Mouse (Mus musculus): ENCODE data around the gene 0610010K14Rik.

The 0610010K14Rik gene

DNA sequence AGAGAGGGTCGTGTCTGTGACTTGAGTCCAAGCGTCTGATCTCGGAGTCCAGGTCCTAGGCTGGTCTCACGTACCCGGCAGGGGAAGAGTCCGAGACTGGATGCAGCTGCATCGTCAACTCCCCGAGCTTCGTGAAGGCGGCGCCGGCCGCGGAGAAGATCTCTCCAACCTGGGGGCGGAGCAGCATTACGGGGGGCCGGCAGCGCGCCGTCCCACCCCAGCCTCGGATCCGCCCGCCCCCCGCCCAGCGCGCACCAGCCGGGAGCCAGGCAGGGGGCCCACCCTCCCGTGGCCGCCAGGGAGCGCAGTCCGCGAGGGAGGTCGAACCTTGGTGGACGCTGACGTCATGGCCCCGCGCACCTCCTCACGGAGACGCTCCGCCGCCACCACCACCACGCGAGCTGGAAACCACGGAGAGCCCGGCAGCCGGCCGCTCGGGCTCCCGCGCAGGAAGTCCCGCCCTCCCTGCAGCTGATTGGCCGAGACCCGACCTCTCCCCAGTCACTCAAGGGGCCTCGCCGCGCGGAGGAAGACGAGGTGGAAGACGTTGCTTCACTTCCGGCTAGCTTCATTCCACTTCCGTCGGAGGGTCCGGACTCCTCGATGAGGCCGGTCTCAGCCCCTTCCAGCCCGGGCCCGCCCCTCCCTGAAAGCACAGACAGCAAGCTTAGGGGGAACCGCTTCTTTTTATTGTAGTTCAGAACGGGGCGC is at the start of gene 0610010K14Rik:
TSS of gene 0610010K14Rik (minus strand) at position 458 of the 711 bp plus-strand sequence.
- peak; percentile 96 to 98 for DNase-seq (ENCODE audit: low spot score in 2 of 2)

DNA sequence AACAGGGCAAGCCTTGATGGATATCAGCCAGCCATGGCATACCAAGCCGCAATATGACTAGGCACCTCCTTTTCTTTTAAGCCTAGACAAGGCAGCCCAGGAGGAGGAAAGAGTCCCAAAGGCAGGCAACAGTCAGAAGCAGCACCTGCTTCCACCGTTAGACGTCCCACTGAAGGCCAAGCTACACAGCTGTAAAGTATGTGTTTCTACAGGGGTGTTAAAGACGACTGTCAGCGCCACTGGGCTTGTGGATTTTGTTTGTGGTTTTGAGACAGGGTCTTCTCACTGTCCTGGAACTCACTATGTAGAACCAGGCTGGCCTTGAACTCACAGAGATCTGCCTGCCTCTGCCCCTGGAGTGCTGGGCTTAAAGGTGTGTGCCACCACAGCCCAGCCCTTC is 48.0 kb upstream of the 0610010K14Rik start:
- DNase-seq (ENCODE audit: low spot score in 2 of 2), result no peak

DNA sequence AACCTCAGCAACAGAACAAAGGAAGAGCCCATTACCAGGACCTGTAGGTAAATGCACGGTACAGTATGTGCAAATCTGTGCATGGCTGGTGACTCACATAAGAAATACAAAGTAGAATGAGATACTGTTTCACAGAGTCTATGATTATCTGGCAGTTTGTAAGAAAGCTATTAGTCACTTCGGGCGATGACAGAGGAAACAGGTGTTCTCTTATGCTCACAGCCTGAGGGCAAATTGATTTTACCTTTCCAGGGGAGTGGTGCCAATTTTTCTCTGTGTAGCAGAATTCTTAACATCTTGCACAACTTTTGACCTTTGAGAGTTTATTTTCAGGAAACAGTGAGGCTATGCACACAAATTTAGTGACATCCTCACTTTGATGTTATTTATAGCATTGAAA is 47.0 kb upstream of the 0610010K14Rik start:
- no peak for DNase-seq (ENCODE audit: low spot score in 2 of 2)

DNA sequence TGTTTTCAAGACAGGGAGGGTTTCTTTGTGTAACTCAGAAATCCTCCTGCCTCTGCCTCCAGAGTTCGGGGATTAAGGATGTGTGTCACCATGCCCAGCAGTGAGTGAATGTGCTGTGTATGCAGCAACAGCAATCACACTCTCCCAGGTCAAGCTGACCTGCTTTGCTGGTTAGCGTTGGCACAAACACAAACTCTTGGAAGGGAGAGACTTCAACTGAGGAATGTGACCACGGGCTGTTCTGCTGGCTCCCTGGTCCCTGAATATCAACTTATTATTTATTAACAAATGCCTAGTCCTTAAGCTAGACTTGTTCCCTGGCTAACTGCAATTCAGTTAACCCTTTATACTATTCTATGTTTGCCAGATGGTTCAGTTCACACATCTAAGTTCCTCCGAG is 46.0 kb upstream of the 0610010K14Rik start:
- DNase-seq (ENCODE audit: low spot score in 2 of 2), result no peak

DNA sequence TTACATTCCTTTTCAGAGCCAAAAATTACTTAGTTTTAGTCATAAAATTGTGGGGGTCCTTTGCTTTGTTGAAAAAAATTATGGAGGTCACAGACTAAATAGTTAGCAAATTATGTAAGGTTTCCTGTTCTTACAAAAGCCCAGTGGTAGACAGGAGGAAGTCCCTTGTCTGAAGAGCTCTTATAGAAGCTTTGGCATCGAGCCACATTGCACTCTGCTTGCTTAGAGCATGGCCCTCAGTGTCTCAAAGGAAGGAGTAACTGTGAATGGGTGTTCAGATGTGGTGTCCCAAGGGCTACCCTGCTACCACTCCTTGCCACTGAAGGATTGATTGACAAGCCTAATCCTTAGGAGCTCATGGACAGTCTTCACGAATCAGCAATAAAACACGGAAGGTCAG is 42.7 kb upstream of the 0610010K14Rik start:
- DNase-seq (ENCODE audit: low spot score in 2 of 2), result no peak

DNA sequence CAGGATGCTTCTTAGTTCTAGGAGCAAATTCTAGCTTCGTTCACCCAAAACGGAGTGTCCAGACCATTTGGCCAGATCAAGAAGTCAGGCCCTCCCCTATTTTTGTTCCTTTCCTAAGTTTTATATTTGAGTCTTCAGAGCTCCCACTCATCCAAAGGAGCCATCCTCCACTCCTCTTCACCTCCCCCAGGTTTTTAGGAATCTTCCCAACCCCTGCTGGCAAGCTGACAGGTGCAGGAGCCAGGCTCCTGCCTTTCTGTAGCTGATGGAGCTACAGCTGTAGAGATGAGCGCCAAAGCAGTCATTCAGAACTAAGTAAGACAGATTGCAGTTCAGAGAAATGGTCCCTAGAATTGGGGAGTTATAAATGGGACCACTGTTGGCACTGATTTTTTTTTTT is 41.2 kb upstream of the 0610010K14Rik start:
- DNase-seq (ENCODE audit: low spot score in 2 of 2), result no peak

DNA sequence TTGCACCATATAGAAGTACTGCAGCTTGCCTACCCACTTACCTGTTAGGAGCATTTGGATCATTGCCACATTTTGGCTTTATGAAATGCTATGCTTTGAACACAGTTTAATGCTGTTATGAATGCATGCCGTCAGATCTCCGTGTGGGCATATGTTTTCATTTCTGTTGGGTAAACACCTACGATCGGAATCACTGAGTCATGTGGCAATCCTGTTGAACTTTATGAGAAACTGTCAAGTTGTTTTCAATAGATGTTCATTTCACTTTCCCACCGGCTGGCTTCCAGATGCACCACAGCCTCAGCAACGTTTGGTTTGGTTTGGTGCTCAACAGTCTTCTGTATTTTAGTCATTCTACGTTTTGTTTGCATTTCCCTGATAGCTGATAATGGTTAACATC is 33.9 kb upstream of the 0610010K14Rik start:
- no peak for DNase-seq (ENCODE audit: low spot score in 2 of 2)

DNA sequence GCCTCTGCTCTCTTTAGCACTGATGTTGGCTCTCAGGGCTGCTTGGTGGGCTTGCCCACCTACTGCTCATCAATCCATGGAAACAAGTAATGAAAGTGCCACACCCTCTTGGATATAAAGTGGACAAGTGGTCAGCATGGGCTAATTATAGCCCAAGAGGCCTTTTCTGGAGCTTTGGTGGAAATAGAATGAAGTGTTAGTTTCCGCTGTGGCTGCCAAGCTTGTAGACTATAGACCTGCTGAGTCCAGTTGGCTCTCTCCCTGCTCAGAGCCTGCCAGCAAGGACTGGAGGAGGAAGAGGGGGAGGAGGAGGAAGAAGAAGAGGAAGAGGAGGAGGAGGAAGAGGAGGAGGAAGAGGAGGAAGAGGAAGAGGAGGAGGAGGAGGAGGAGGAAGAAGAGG is 28.7 kb upstream of the 0610010K14Rik start:
- DNase-seq (ENCODE audit: low spot score in 2 of 2), result no peak

DNA sequence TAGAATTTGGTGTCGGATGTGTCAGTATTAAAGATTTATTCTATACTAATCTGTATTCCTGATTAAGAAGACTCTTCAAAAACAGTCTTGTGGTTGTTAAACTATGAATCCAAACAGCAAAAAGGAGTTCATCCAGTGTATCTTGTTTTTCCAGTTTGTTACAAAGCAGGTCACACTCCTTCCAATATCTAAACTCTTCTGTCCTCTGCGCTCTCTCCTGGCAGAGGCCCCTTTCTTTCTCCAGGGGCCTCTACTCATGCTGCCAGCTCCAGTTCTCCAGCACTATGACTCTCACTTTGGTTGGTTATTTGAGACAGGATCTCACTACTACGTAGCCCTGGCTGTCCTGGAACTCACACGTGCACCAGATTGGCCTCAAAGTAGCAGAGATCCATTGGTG is 28.1 kb upstream of the 0610010K14Rik start:
- no peak for DNase-seq (ENCODE audit: low spot score in 2 of 2)

DNA sequence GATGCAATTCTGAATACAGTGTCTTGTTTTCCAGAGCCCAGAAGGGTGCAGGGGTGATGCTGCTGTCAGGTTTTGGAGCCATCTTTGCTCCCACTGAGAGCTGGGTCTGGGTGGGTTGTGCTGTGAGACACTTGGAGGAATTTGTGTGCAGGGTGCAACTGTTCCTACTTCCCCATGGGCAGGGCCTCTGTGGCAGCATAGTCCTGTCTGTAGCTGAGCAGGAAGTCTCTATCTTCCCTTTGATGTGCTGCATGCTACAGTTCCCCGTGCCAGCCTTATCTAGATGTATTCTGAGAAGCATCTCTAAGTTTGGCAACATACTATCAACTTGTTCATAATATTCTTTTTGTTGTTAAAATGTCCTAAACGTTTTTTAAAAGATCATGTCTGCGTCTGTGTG is 27.5 kb upstream of the 0610010K14Rik start:
- DNase-seq (ENCODE audit: low spot score in 2 of 2), result no peak

DNA sequence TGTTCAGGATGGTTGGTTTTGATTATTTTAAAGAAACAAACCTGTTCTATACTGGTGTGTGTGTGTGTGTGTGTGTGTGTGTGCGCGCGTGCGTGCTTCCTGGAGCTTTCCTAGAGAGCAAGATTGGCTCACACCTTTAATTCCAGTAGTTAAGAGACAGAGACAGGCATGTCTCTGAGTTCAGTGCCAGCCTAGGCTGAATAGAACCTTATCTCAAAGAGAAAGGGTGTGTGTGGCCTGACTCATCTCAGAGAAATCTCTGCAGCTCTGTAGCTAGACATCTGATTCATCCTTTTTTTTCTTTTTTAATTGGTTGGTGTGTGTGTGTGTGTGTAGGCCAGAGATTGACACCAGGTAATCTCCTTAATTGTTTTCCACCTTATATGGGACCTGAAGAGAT is 21.3 kb upstream of the 0610010K14Rik start:
- no peak for DNase-seq (ENCODE audit: low spot score in 2 of 2)

DNA sequence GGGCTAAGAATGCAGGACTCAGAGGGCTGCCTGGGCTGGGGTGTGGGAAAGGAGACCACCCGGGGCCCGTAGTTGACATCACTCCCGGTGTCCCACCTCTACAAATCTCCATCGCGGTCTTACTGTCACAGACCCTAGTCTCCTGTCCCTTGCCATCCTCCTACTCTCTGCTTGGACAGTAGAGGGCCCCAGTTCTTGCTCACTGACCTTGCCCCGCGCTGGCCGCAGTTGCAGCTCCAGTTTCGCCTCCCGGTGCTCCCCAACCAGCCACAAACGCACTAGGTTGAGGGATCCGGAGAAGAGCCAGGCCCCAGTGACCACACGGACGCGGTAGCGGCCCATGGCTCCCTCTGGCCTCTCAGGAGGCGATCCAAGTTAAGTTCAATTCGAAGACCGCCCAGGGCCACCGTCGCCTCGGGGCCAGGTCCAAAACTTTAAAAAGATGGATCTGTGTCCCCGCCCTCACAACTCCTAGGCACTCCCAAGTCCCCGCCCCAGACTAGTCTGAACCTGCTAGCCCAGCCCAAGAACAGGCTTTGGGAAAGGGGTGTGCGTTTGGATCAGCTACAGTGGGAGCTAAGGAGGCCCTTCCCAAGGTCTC is 17.3 kb upstream of the 0610010K14Rik start, which contains the start of gene Alox12:
TSS of gene Alox12 (minus strand) at position 423 of the 601 bp plus-strand sequence.
- no peak for DNase-seq (ENCODE audit: low spot score in 2 of 2)

DNA sequence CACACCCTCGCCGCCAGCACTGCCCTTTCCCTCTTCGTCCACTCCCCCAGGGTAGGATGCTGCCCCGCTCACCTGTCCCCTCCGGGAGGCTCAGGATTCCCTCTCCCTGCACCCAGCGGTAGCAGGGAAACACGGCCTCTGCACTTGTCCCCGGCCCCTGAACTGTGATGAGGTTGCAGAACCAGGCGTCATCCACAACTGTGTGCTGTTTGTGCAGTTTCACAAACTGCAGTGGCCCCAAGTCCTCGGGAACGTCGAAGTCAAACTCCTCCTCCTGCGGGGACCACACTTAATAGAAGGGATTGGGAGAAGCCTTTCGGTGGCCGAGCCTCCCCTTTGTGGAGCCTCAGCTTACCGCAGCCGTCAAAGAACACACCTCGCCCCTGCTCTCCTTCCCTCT is 16.6 kb upstream of the 0610010K14Rik start:
- DNase-seq (ENCODE audit: low spot score in 2 of 2), result no peak

DNA sequence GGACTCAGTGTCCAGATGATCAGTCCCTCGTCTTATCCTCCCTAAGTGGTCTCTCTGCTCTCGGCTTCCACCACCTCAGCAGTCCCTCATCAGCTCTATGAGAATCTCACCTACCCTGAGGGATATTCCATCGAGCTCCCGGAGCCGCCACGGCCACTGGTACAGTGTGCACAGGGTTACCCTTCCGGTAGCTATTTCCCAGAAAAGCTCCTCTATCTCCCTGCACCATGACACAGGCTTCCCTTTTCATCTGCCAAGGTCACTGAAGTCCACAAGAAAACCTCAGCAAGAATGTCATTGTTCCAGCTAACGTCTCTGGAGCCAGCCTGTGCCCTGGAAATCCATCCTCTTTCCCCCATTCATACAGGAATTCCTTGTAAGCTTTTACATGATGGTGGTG is 14.1 kb upstream of the 0610010K14Rik start:
- no peak for DNase-seq (ENCODE audit: low spot score in 2 of 2)

DNA sequence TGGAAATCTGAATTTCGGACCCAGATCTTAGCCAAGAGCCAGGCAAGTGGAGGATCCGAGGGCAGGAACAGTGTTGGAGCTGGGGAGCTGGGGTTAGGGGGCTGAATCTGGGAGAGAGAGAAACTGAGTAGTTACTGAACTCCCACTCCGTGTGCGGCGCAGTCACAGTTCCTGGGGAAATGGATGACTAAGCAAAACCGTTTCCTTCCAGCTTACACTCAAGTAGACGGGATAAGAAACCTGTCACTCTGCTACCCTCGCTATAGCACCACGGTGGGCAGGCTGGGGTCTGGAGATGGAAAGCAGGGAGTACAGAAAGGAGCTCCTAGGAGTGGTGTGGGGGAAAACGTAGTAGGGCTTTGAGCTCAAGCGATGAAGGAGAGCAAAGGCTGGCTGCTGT is 12.4 kb upstream of the 0610010K14Rik start:
- no peak for DNase-seq (ENCODE audit: low spot score in 2 of 2)

DNA sequence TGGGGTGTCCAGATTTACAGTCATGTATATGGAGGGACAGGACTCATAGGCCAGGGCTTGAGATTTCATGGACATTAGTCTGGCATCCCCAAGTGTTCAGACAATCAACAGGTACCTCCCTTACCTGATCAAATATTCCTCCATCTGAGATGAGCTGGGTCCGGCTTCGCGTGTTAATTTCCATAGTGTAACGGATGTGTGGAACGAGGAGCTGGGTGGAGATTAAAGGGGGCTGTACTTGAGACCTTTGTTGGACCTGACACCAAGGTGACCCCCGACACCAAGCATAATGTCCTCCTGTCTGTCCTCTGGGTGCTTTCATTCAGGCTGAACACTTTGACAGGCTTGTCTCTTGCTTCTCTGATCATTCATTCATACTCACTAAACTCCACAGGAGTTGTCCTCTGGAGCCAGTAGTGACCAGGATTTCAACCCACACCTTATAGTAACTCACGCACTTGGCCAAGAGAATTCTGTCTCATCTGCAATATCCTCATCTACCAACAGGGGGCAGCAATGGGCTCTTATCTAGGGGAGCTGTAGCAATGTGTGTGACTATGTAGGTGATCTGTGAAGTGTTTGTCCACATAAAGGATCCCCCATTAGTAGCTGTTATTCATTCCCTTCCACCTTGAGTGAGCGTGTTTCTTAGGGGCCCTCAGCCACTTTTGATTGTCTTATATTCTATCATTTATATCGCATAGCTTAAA is 9.6 kb upstream of the 0610010K14Rik start:
- DNase-seq (ENCODE audit: low spot score in 2 of 2), result peak in 1 of 2 experiments; percentile 69

DNA sequence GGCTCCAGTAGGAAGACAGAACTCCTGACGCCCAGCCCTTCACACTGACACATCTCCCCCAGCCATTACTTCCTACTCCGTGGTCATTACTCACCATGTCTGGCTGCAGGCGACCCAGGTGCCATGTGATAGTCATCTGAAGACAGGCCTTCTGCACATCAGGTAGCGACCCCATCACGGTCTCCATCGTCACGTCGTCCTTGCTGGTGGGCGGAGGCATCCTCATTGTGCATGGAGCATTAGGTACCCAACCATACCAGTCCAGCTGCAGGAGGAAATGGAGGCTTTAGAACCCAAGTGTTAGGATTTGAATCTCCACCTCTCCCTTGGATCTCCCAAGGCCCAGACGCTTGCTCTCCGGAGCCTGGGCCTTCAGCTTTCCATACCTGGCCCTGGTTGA is 4.9 kb upstream of the 0610010K14Rik start:
- no peak for DNase-seq (ENCODE audit: low spot score in 2 of 2)

DNA sequence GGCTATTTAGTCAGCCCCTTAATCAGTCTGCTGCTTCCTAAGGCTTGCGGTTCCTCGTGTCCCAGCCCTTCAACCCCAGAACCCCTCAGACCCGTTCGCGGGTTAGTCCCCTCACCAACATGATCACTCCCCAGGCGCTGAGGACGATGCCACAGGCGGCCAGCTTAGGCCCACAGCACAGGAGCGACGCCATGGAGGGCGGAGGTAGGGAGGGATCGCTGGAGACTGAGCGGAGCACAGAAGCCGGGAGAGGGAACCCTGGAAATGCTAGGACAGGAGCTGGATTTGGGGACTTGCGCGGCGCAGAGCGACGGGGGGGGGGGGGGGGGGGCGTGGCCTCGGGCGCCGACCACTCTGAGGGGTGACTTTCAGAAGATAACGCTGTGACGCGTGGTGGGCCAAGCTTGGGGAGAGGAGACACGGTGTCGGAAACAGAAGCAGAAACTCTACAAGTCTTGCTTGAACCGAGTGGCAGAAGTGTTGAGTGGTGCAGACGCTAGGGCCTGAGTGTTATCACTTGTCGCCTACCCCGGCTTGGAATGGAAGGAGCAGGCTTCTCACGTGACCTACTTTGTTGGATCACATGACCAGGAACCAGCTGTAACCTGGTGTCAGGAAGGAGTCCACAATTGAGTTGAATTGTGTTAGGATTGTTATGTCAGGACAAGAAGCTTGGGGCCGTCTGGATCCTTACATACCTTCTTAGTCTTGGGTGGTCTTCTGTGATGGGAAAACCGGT is 2.0 kb upstream of the 0610010K14Rik start, which contains the start of the genes Gm21988 and Rnasek:
TSS of gene Gm21988 (minus strand) at position 290 of the 739 bp plus-strand sequence.
TSS of gene Rnasek (minus strand) at position 302 of the 739 bp plus-strand sequence.
- peak; percentile 57 to 66 for DNase-seq (ENCODE audit: low spot score in 2 of 2)

DNA sequence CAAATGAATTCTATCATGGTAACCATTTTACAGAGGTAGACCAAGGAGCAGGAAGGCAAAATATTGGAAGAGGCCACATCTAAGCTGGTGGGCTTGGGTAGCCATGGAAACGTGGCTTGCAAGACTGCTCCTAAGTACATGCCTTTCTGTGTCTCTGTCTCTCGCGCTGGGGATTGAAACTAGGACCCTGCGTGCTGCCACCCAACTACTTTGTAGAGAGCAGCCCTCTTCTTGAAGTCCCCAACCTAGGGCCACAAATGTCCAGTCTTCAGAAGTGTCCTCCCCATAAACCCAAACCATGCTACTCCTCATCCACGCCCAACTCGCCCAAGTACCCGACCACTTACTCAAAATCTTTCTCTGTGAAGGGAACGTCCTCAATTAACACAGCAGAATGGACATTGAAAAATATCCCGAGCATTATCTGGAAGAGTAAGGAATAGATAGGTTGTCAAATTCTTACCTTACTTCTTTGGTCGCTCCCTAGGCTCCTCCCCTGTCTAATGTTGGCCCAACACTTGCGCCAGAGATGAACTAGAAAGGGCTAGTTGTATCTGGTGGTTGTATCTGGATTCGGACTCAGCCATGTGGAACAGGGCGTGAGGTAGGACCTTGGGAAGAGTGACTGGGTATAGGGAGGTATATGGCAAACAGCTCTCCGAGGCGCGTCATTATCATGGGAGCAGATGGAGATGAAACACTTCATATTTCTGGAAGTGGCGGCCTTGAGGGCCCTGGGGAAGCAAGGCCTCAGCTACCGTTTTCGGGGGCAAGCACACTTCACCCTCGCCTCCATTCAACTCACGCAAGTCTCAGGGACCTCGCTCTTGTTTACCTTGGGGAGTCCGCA is 1.1 kb upstream of the 0610010K14Rik start:
- no peak for DNase-seq (ENCODE audit: low spot score in 2 of 2)

DNA sequence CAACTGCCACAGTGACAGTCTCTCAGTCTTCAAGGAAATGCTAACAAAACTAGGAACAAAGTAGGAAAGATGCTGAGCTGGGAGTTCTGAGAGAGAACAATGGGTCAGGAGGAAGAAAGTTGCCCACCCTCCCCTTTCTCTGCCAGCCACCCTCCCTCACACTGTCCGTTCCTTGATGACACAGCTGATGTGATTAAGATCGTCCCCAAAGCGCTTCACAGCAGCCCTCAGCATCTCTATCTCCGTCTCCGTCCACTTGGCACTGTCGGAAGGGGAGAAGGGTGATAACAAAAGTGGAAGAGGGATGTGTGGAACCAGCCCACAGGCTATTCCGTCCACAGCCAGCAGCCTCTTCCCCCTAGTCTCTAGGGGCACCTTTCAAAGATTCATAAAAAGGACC is 997 bp downstream of the 0610010K14Rik start:
- DNase-seq (ENCODE audit: low spot score in 2 of 2), result no peak

DNA sequence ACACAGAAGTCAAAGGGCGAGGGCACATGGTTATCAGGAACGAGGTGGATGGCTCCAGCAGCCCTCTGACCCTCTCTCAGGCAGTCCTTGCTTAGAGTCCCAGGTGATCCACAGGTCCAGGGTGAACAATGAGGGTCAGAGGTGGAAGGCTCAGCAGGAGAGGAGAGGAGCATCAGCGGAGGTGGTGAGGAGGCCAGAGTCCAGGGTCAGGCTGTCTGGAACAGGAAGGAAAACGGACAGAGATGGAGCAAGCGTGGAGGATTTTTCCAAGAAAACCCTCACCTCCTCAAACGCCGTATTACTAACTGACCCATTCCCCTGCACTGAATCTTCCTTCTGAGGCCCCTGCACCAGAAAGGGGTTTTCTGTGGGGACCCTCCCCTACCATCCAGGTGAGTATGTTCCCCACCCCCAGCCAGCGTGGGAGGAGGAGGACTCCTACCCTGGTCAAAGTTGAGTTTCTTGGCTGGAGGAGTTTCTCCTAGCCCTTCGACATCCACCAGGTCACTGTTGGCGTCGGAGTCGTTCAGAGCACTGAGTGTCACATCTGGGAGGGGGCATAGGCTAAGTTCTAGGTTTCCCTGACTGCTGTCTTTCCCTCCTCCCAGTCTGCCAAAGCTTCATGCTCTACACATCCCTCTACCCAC is 2.3 kb downstream of the 0610010K14Rik start:
- DNase-seq (ENCODE audit: low spot score in 2 of 2), result no peak
